Mouse (Mus musculus) CH12F3 (cell line): Measurements from ENCODE around the gene Traf3.

ENCODE experiments used
- in situ Hi-C: fragments of 300-500 bp; cut with MboI; formaldehyde crosslinking; loops from 2 replicates; pipeline ENCODE4 v1.14.3; 2020; ENCODE audit warnings: low sequenced_read_pairs

Gene Traf3

GRCm38 (mm10) chr12:111193331-111193730 is 27.2 kb downstream of the Traf3 start:
- in situ Hi-C loops: no loop called here

- in situ Hi-C loops: no loop called here
Observed at GRCm38 (mm10) chr12:111196548-111196947, 30.4 kb downstream of the Traf3 start.

- in situ Hi-C loops: no loop called here
Observed at GRCm38 (mm10) chr12:111203076-111203475, 36.9 kb downstream of the Traf3 start.

GRCm38 (mm10) chr12:111203945-111204344 is 37.8 kb downstream of the Traf3 start:
- in situ Hi-C loops: no loop called here

- in situ Hi-C loops: no loop called here
Observed at GRCm38 (mm10) chr12:111207641-111208040, 41.5 kb downstream of the Traf3 start.

- in situ Hi-C loops: no loop called here
Observed at GRCm38 (mm10) chr12:111211729-111212128, 45.6 kb downstream of the Traf3 start.

- in situ Hi-C loops: no loop called here
Observed at GRCm38 (mm10) chr12:111218867-111219266, 52.7 kb downstream of the Traf3 start.

GRCm38 (mm10) chr12:111225197-111225780 is 59.1 kb downstream of the Traf3 start:
- in situ Hi-C loops: no loop called here

GRCm38 (mm10) chr12:111227410-111227809 is 61.2 kb downstream of the Traf3 start:
- in situ Hi-C loops: no loop called here

GRCm38 (mm10) chr12:111228488-111228887 is 62.3 kb downstream of the Traf3 start:
- in situ Hi-C loops: no loop called here

GRCm38 (mm10) chr12:111230793-111231192 is 64.6 kb downstream of the Traf3 start:
- in situ Hi-C loops: no loop called here

- in situ Hi-C loops: no loop called here
Observed at GRCm38 (mm10) chr12:111233798-111234197, 67.6 kb downstream of the Traf3 start.

GRCm38 (mm10) chr12:111234383-111234782 is 68.2 kb downstream of the Traf3 start:
- in situ Hi-C loops: no loop called here

- in situ Hi-C loops: no loop called here
Observed at GRCm38 (mm10) chr12:111235631-111236030, 69.5 kb downstream of the Traf3 start.

- in situ Hi-C loops: no loop called here
Observed at GRCm38 (mm10) chr12:111237611-111238188, 71.5 kb downstream of the Traf3 start.

- in situ Hi-C loops: no loop called here
Observed at GRCm38 (mm10) chr12:111238345-111238744, 72.2 kb downstream of the Traf3 start.

GRCm38 (mm10) chr12:111238778-111239177 is 72.6 kb downstream of the Traf3 start:
- in situ Hi-C loops: no loop called here

GRCm38 (mm10) chr12:111239930-111240329 is 73.8 kb downstream of the Traf3 start:
- in situ Hi-C loops: no loop called here

GRCm38 (mm10) chr12:111241916-111242315 is 75.7 kb downstream of the Traf3 start:
- in situ Hi-C loops: no loop called here

- in situ Hi-C loops: no loop called here
Observed at GRCm38 (mm10) chr12:111242346-111242745, 76.2 kb downstream of the Traf3 start.

GRCm38 (mm10) chr12:111243733-111244132 is 77.6 kb downstream of the Traf3 start:
- in situ Hi-C loops: no loop called here

GRCm38 (mm10) chr12:111245070-111245469 is 78.9 kb downstream of the Traf3 start:
- in situ Hi-C loops: no loop called here
